Mouse (Mus musculus) stomach, postnatal 0 days (tissue): Measurements from ENCODE around the gene Rps3a1.

Source experiments
- CTCF ChIP-seq: IDR thresholded peaks from 2 replicates; pipeline ENCODE4 v1.5.1; 2016; ENCODE audit warnings: antibody characterized with exemption, low read depth, mild to moderate bottlenecking, moderate library complexity
- EP300 ChIP-seq: optimal IDR thresholded peaks from 2 replicates; pipeline ENCODE3; 2016; ENCODE audit warnings: antibody characterized with exemption

GRCm38 (mm10) chr3:86110077-86110476 lies 32.4 kb downstream of the Rps3a1 start:
- TF ChIP-seq EP300 (no peak), CTCF (peak; percentile 67)
